Mouse (Mus musculus) bone marrow, adult 2 months (tissue): Measurements from ENCODE around the gene Ackr1. TPM values are rescaled to one million over a fixed set of nuclear protein-coding genes. Genes with fewer than 3 reads are reported as not detected.

Experiments used
- H3K27ac ChIP-seq: fragments of 200-500 bp; 2 replicates; pipeline ENCODE4 v1.5.1; 2012; ENCODE audit warnings: low read depth, mild to moderate bottlenecking, control low read depth, inconsistent platforms, low read length; ENCODE audit not compliant: control insufficient read depth, poor library complexity, insufficient read depth
- H3K4me1 ChIP-seq: fragments of 200-500 bp; 2 replicates; pipeline ENCODE4 v1.6.1; 2011; ENCODE audit warnings: low read length; ENCODE audit not compliant: control insufficient read depth, insufficient read depth
- H3K4me3 ChIP-seq: fragments of 200-500 bp; replicated peaks from 2 replicates; pipeline ENCODE3; 2011; ENCODE audit warnings: mild to moderate bottlenecking, low read depth, low read length, control low read depth; ENCODE audit not compliant: control insufficient read depth
- CTCF ChIP-seq: fragments of 200-500 bp; IDR thresholded peaks from 2 replicates; pipeline ENCODE4 v1.5.1; 2011; ENCODE audit warnings: low read length, control low read depth; ENCODE audit not compliant: control insufficient read depth, insufficient read depth
- POLR2A ChIP-seq: fragments of 200-500 bp; IDR thresholded peaks from 2 replicates; pipeline ENCODE4 v1.6.1; 2011; ENCODE audit warnings: low read depth, mild to moderate bottlenecking, control low read depth, low read length, borderline replicate concordance; ENCODE audit not compliant: control insufficient read depth
- WGBS: fragments of 180-500 bp; shearing (Covaris S2); methylation state at CpG from one replicate; pipeline ENCODE4 v1.1.7; 2018; 5-methylcytosine and 5-hydroxymethylcytosine counted together
- polyA plus RNA-seq: library from polyadenylated mRNA; stranded (reverse); fragments of >200 nt; gene quantifications from 2 replicates; pipeline ENCODE4 v1.2.4, GENCODE M21; 2011; ENCODE audit warnings: low replicate concordance; ENCODE audit not compliant: missing spikeins, insufficient read depth, insufficient read length

Gene Ackr1
- polyA plus RNA-seq, 1 experiment = 25.7 TPM

DNA sequence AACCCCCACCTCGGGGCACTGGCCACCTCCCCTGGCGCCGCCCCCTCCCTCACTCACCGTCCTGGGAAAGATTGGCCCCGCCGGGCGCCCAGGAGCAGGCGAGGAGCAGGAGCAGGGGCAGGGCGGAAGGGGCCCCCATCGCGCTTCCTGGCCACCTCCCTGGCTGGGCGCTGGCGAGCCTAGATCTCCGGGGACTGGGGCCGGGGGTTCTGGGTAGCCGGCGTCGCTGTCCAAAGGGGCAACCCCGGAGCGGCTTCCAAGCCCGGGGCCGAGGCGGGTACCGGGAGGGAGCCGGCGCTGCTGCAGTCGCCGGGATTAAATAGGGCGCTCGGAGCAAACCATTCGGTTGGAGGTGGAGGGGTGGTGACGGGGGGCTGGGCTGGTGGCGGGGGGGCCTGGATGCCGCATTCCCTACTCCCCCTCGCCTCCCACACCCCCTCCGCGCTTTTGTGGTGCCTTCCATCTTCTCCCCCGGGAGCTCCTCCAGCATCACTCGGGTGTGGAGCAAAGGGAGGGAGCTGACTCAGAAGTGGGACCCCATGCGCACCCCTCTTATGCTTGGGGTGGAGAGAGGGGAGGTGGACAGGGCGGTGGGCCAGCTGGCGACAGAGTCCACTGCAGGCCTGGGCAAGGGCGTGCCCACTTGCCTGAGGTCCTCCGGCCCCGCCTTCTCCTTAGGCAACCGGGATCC lies 34.0 kb upstream of the Ackr1 start, which contains the start of gene Cadm3:
Cadm3 (minus strand) TSS at position 340 of the 691 bp plus-strand sequence.
- 4% methylated on average over 44 of the region's 46 CpGs for WGBS
- no peak for TF ChIP-seq CTCF
- no peak for TF ChIP-seq POLR2A
- Histone ChIP-seq H3K4me3 (no peak within 1 kb of the TSS), H3K4me1 (peaks cover 1% of the 10 kb centered on the region; the same call in 1 of the 2 replicates), H3K27ac (no peak within 1 kb of the TSS; the same call in 1 of the 2 replicates)

DNA sequence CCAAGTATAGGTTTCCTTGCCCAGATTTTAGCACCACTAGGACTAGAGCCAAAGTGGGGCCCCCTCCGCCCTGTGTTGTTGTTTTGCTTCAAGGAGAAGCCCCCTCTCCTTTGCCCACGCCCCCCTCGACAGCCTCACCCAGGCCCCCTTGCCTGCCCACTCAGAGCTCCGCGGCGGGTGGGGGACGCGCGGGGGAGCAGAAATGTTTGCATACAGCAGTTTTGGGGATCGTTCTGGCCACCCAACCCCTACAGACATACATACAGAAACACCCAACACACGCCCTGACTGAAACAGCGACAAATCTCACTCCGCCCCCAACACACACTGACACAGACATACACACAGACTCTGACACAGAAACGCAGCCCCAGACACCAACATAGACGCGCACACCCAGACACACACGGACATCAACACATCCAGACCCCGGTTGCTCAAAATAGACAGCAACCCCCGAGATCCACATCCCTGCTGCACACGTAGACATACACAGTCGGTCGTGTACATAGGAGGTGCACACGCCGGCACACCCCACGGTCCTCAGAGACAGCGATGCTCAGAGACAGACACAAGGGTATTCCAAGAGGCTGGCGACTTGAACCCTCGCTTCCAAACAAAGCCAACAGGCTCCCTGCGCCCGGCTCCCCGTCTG lies 33.3 kb upstream of the Ackr1 start:
- 1% methylated on average over 31 of the region's 31 CpGs for WGBS
- Histone ChIP-seq H3K27ac (no peak overlapping the region), H3K4me1 (peaks cover 1% of the 10 kb centered on the region; the same call in 1 of the 2 replicates), H3K4me3 (no peak overlapping the region)
- TF ChIP-seq CTCF = no peak
- no peak for TF ChIP-seq POLR2A

DNA sequence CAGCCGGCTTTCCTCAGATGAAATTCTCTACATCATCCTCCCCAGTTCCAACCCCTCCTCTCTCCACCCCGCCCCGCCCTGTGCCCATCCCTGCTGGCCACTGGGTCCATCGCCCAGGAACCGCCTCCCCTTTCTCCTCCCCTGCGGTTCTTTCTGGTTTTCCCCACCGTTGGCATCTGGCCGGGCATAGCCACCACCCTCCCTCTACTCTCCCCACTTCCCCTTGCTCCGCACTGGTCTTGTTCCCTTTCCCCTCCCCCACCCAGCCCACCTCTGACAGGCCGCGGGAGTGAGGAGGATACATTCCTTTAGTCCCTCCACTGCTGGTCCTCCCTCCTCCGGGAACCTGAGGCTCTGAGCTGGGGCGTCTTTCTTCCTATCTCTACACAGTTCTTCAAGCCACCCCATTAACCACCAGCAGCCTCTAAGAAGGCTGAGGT lies 32.4 kb upstream of the Ackr1 start:
- Histone ChIP-seq H3K4me1 (peaks cover 1% of the 10 kb centered on the region; the same call in 1 of the 2 replicates), H3K27ac (no peak overlapping the region), H3K4me3 (no peak overlapping the region)
- under 1% methylated on average over 13 of the region's 13 CpGs for WGBS
- TF ChIP-seq POLR2A (no peak), CTCF (no peak)

DNA sequence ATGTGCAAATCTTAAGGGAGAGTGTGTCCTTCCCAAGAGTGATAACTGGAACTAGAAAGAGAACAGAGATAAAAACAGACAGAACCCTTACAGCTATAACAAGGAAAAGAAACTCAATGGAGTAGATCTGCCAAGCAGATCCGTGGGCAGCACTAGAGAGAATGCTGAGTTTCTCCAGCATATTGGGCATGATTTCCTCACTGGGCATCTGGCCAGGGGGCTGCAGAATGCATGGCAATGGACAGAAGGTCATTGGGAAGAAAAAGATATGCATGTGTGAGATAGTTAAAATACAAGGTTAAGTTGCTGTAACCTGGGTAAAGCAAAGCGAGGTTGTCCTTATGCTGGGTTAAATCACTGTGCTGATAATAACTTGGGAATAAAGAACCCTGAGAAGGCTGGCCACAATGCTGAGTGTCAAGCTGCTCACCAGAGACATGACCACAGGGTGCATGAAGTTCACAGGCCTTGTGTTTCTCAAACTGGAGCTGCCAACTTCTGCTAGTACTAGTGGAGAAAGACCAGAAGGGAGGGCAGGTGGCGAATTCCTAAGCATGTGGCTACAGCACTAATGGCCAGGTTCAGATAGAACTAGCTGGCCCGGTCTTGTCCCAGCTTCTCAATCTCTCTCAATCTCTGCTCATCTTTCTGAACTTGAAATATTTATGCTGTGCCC lies 30.7 kb upstream of the Ackr1 start:
- TF ChIP-seq POLR2A = no peak
- TF ChIP-seq CTCF = no peak
- WGBS = 78% methylated on average over 4 of the region's 4 CpGs

DNA sequence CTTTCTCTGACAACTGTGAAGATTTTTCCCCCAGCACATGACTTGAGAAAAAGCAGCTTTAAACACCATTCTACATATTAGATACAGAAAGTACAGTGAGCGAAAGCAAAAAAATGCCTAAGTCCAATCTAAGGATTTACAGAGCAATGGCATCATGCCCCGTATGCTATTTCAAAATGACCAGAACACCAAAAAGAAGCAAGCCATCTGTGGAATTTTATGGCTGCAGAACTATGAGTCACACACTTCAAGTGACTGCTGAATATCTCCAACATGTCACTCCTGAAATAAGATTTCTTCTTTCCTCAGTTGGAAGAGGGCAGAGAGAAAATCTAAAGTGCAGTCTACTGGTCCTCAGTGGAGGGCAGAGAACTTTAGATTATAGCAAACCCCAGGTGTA lies 29.9 kb upstream of the Ackr1 start:
- no peak overlapping the region for H3K27ac ChIP-seq
- WGBS = 83% methylated on average over 2 of the region's 2 CpGs
- no peak for TF ChIP-seq POLR2A
- no peak for TF ChIP-seq CTCF
- no peak overlapping the region for H3K4me3 ChIP-seq
- H3K4me1 ChIP-seq = peaks cover 1% of the 10 kb centered on the region; the same call in 1 of the 2 replicates

More for the DNA sequence above, 30.7 kb upstream of the Ackr1 start:
- H3K4me3 ChIP-seq = no peak overlapping the region
- no peak overlapping the region for H3K27ac ChIP-seq
- H3K4me1 ChIP-seq = peaks cover 1% of the 10 kb centered on the region; the same call in 1 of the 2 replicates

DNA sequence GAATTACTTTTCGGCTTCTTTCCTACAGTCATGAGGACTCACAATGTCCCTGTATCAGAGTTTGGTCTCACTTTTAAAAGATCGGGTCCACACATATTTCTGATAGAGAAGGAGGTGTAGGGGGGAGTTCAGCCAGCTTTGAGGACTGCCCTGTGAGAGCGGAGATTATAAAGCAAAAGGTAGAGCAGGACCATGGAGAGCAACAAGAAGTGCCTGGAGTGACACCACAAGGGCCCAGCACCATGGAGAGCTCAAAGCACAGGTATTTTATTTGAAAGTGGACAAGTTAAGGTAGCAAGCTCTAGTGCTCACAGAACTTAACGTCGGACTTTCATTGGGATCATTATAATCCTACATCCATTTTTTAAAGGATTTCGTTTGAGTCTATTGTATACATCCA lies 28.1 kb upstream of the Ackr1 start:
- H3K4me3 ChIP-seq = no peak overlapping the region
- no peak overlapping the region for H3K27ac ChIP-seq
- no peaks in the 10 kb centered on the region for H3K4me1 ChIP-seq
- TF ChIP-seq CTCF (no peak), POLR2A (no peak)
- 27% methylated on average over 6 of the region's 6 CpGs for WGBS

DNA sequence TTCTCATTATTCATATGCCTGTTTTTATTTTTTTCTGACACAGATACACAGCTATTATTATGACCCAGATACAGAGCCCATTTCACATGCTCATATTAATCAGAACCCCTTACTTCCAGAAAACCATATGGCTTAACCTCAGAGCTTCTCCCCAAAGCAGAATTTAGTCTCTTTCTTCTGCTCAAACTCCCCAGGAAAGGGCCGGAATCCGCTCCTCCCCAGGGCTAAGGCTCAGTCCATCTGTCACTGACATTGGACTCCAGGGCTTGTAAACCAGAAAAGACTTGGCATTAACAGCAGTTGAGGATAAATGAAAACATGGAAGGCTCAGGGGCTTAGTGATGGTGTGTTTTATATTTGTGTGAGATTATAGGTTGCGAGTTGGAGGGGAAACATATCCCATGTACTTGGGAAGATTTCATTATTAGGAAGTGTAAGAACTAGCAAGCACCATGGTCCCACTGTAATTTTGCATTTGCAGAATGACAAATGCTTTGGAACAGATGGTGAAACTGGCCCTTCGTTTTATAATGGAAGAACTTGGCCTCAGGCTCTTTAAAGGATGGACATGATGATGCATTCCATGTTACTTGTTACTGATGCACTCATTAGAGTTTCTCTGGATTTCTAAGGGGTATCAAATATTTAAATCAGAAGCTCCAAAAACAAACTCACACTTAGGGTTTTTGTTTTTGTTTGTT lies 26.2 kb upstream of the Ackr1 start:
- Histone ChIP-seq H3K4me1 (no peaks in the 10 kb centered on the region; the same call in 1 of the 2 replicates), H3K4me3 (no peak overlapping the region), H3K27ac (no peak overlapping the region)
- TF ChIP-seq CTCF (no peak), POLR2A (no peak)
- 78% methylated on average over 4 of the region's 4 CpGs for WGBS

DNA sequence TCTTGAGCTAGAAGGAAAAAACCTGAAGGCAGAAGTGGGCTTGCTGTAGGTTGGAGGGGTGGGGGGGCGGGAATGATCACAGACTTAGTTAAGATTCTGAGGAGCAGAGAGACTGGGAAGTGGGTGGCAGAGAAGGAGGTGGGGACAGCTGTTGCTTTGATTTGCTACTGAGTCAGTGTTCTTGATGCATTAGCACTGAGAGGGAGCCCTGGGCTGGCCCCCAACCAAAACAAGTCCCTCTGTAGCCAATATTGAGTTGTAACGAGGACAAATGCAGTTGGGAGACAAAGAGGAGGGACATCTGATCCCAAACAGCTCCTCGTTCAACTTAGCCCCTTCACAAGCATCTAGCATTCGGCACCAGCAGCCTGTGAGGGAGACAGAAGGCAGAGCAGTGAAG lies 24.2 kb upstream of the Ackr1 start:
- Histone ChIP-seq H3K27ac (no peak overlapping the region), H3K4me1 (no peaks in the 10 kb centered on the region; the same call in 1 of the 2 replicates), H3K4me3 (no peak overlapping the region)
- no peak for TF ChIP-seq CTCF
- no peak for TF ChIP-seq POLR2A
- 40% methylated on average over 4 of the region's 4 CpGs for WGBS
